Mouse (Mus musculus): ENCODE data around the gene Mcfd2.
A peak's percentile ranks its signal among the peaks of the same experiment; 100 is the strongest.

Mcfd2 gene

GRCm38 (mm10) chr17:87275363-87276341 lies 9.9 kb upstream of the Mcfd2 start:
- no peak for TF ChIP-seq GATA4 (IDR thresholded peaks at IDR 0.05; ENCODE audit: insufficient replicate concordance, low read length)

GRCm38 (mm10) chr17:87269454-87269853 lies 3.7 kb upstream of the Mcfd2 start:
- TF ChIP-seq GATA4 (IDR thresholded peaks at IDR 0.05; ENCODE audit: insufficient replicate concordance, low read length), result no peak

GRCm38 (mm10) chr17:87264927-87265791 lies 576 bp downstream of the Mcfd2 start:
- TF ChIP-seq GATA4 (IDR thresholded peaks at IDR 0.05; ENCODE audit: insufficient replicate concordance, low read length), result no peak

- TF ChIP-seq GATA4 (IDR thresholded peaks at IDR 0.05; ENCODE audit: insufficient replicate concordance, low read length), result no peak
These were observed 1.5 kb downstream of the Mcfd2 start for GRCm38 (mm10) chr17:87264054-87264830.

- peak; percentile 93 for TF ChIP-seq GATA4 (IDR thresholded peaks at IDR 0.05; ENCODE audit: insufficient replicate concordance, low read length)
These were observed 2.3 kb downstream of the Mcfd2 start for GRCm38 (mm10) chr17:87263401-87263800.

GRCm38 (mm10) chr17:87255672-87256071 lies 10.1 kb downstream of the Mcfd2 start:
- TF ChIP-seq GATA4 (IDR thresholded peaks at IDR 0.05; ENCODE audit: insufficient replicate concordance, low read length), result no peak

- TF ChIP-seq GATA4 (IDR thresholded peaks at IDR 0.05; ENCODE audit: insufficient replicate concordance, low read length), result no peak
These were observed 11.4 kb downstream of the Mcfd2 start for GRCm38 (mm10) chr17:87254384-87254783.

- TF ChIP-seq GATA4 (IDR thresholded peaks at IDR 0.05; ENCODE audit: insufficient replicate concordance, low read length), result no peak
These were observed 19.6 kb downstream of the Mcfd2 start for GRCm38 (mm10) chr17:87246103-87246502.

GRCm38 (mm10) chr17:87237826-87238225 lies 27.9 kb downstream of the Mcfd2 start:
- no peak for TF ChIP-seq GATA4 (IDR thresholded peaks at IDR 0.05; ENCODE audit: insufficient replicate concordance, low read length)

- no peak for TF ChIP-seq GATA4 (IDR thresholded peaks at IDR 0.05; ENCODE audit: insufficient replicate concordance, low read length)
These were observed 28.7 kb downstream of the Mcfd2 start for GRCm38 (mm10) chr17:87236725-87237650.

- TF ChIP-seq GATA4 (IDR thresholded peaks at IDR 0.05; ENCODE audit: insufficient replicate concordance, low read length), result no peak
These were observed 30.7 kb downstream of the Mcfd2 start for GRCm38 (mm10) chr17:87235019-87235418.

- no peak for TF ChIP-seq GATA4 (IDR thresholded peaks at IDR 0.05; ENCODE audit: insufficient replicate concordance, low read length)
These were observed 37.9 kb downstream of the Mcfd2 start for GRCm38 (mm10) chr17:87227878-87228277.

- no peak for TF ChIP-seq GATA4 (IDR thresholded peaks at IDR 0.05; ENCODE audit: insufficient replicate concordance, low read length)
These were observed 39.6 kb downstream of the Mcfd2 start for GRCm38 (mm10) chr17:87226079-87226640.

- no peak for TF ChIP-seq GATA4 (IDR thresholded peaks at IDR 0.05; ENCODE audit: insufficient replicate concordance, low read length)
These were observed 40.4 kb downstream of the Mcfd2 start for GRCm38 (mm10) chr17:87225384-87225783.

Measured in liver, adult (tissue).